Mouse (Mus musculus) heart, postnatal 0 days (tissue): Measurements from ENCODE around the gene Nanos1. TPM values are rescaled to one million over a fixed set of nuclear protein-coding genes. Genes with fewer than 3 reads are reported as not detected.

Source experiments
- ATAC-seq: fragments of 200-750 bp; cut with Nextera tagmentation; 2 replicates; pipeline ENCODE4 v1.8.0; 2017; ENCODE audit warnings: low read depth, moderate number of reproducible peaks, moderate library complexity; ENCODE audit not compliant: insufficient read depth
- DNase-seq: peaks from one replicate; pipeline ENCODE4 v3.0.0-alpha.2; 2016; ENCODE audit warnings: low spot score
- H3K27ac ChIP-seq: fragments of 300-500 bp; sonication (generic); 2 replicates; pipeline ENCODE4 v1.5.1; 2014; ENCODE audit warnings: low read depth, mild to moderate bottlenecking
- H3K27me3 ChIP-seq: fragments of 300-500 bp; sonication (generic); 2 replicates; pipeline ENCODE4 v1.6.1; 2014; ENCODE audit warnings: low read length, mixed read lengths; ENCODE audit not compliant: control insufficient read depth, insufficient read depth
- H3K36me3 ChIP-seq: fragments of 300-500 bp; sonication (generic); replicated peaks from 2 replicates; pipeline ENCODE4 v1.6.1; 2014; ENCODE audit warnings: low read length, mixed read lengths; ENCODE audit not compliant: control insufficient read depth, insufficient read depth
- H3K4me1 ChIP-seq: fragments of 300-500 bp; sonication (generic); 2 replicates; pipeline ENCODE4 v1.6.1; 2014; ENCODE audit warnings: antibody characterized with exemption; ENCODE audit not compliant: control insufficient read depth, insufficient read depth
- H3K4me2 ChIP-seq: fragments of 300-500 bp; sonication (generic); 2 replicates; pipeline ENCODE4 v1.6.1; 2014; ENCODE audit warnings: low read depth, mild to moderate bottlenecking, low read length, moderate library complexity
- H3K4me3 ChIP-seq: fragments of 300-500 bp; sonication (generic); 2 replicates; pipeline ENCODE4 v1.5.1; 2014; ENCODE audit warnings: low read depth, low read length
- H3K9ac ChIP-seq: fragments of 300-500 bp; sonication (generic); replicated peaks from 2 replicates; pipeline ENCODE4 v1.6.1; 2014; ENCODE audit warnings: low read depth, low read length, mixed read lengths
- H3K9me3 ChIP-seq: fragments of 300-500 bp; sonication (generic); replicated peaks from 2 replicates; pipeline ENCODE4 v1.6.1; 2016; ENCODE audit warnings: low read length; ENCODE audit not compliant: control insufficient read depth
- CTCF ChIP-seq: IDR thresholded peaks from 2 replicates; pipeline ENCODE4 v1.5.1; 2016; ENCODE audit warnings: antibody characterized with exemption, control low read depth, low read depth
- EP300 ChIP-seq: IDR thresholded peaks from 2 replicates; pipeline ENCODE4 v1.6.1; 2016; ENCODE audit warnings: antibody characterized with exemption, low read depth
- WGBS: fragments of 180-500 bp; shearing (Covaris S2); extraction: QIAGEN DNeasy Blood & Tissue Kit; methylation state at CpG from one replicate; pipeline ENCODE4 v1.1.7; 2014; 5-methylcytosine and 5-hydroxymethylcytosine counted together
- polyA plus RNA-seq: library from polyadenylated mRNA; unstranded; fragments of >200 nt; fragmentation: Nextera tagmentation; extraction: Ambion mirVana; gene quantifications from 2 replicates; pipeline ENCODE4 v1.2.1, GENCODE M21; 2015
- total RNA-seq: library from RNA; depleted of rRNA; stranded (reverse); fragments of >200 nt; gene quantifications from 2 replicates; pipeline ENCODE4 v1.2.3, GENCODE M21; 2014; ENCODE audit warnings: low replicate concordance

The Nanos1 gene
- total and polyA plus RNA-seq, 2 experiments from 2014 or later, result 0.25 to 3.1 TPM

GRCm38 (mm10) chr19:60789919-60790506, 34.2 kb downstream of the Nanos1 start:
- H3K27me3 ChIP-seq, result no peaks in the 10 kb centered on the region
- no peaks in the 10 kb centered on the region for H3K9me3 ChIP-seq
- peak; percentile 41 for DNase-seq
- peak; percentile 71 for ATAC-seq
- no peaks in the 10 kb centered on the region for H3K36me3 ChIP-seq
- no peak for TF ChIP-seq CTCF
- TF ChIP-seq EP300, result no peak
- peak overlapping the region; percentile 96 for H3K9ac ChIP-seq
- H3K4me2 ChIP-seq, result peak overlapping the region; percentile 73
- peak overlapping the region; percentile 99 for H3K27ac ChIP-seq
- peaks cover 24% of the 10 kb centered on the region for H3K4me1 ChIP-seq
- H3K4me3 ChIP-seq, result peak overlapping the region; percentile 89
- under 1% methylated on average over 59 of the region's 60 CpGs for WGBS

DNA sequence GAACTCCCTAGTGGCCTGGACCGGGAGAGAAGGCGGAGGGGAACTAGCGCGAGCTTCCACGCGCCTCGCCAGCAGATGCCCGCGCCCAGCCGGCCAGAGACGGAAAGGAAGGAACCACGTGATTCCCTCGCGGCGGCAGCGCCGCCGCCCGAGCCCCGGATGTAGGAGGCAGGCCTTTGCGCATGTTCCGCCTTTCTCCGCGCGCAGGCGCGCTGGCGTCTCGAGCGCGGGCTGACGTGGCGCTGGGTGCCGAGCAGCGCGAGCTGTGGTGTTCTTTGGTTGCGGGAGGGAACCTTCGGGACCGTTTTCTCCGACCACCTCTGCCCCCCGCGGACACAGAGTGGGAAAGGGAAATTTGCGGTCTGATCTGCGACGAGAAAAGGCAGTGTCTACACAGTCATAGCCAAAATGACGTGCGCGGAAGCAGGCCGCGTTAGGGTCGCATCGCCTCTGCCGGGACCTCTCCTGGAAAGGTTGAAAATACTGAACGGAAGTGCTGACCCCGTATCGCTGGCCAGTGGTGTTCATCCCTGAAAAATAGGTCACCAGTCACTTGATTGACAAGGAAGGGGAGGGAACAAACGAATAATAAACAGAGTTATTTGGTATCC, 34.9 kb downstream of the Nanos1 start, which contains the start of gene Eif3a:
TSS of gene Eif3a (minus strand) at position 108 of the 611 bp plus-strand sequence.
- peaks cover 24% of the 10 kb centered on the region for H3K4me1 ChIP-seq
- WGBS, result 0% methylated on average over 56 of the region's 57 CpGs
- no peaks in the 10 kb centered on the region for H3K27me3 ChIP-seq
- DNase-seq, result peak; percentile 95
- H3K9me3 ChIP-seq, result no peaks in the 10 kb centered on the region
- peak within 1 kb of the TSS; percentile 99 for H3K27ac ChIP-seq
- no peaks in the 10 kb centered on the region for H3K36me3 ChIP-seq
- peak within 1 kb of the TSS; percentile 73 for H3K4me2 ChIP-seq
- peak within 1 kb of the TSS; percentile 96 for H3K9ac ChIP-seq
- no peak for TF ChIP-seq CTCF
- TF ChIP-seq EP300, result no peak
- H3K4me3 ChIP-seq, result peak within 1 kb of the TSS; percentile 89
- peak; percentile 93 for ATAC-seq

DNA sequence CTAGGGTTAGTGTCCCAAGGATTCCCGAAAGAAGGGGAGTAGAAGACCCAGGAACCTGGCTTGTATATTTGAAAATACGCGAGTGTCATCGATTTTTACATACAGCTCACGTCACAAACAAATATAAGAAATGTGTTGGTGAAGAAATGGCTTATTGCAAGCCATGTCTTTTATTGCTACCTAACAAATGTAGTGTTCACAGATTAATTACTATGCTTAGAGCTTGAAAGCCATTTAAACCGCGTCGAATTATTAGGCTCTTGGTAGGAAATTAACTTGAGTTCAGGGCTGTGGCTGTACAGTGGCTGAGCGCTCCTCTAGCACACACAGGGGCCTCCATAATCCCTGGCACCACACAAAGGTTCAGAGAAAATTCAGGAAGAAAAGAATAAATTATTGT, 35.4 kb downstream of the Nanos1 start:
- Histone ChIP-seq H3K9me3 (no peaks in the 10 kb centered on the region), H3K27ac (peak overlapping the region; percentile 99), H3K27me3 (no peaks in the 10 kb centered on the region), H3K4me3 (peak overlapping the region; percentile 89), H3K36me3 (no peaks in the 10 kb centered on the region), H3K4me2 (peak overlapping the region; percentile 73), H3K9ac (peak overlapping the region; percentile 96), H3K4me1 (peaks cover 20% of the 10 kb centered on the region)
- 0 out of 2 replicates have a peak, but pooled peaks have one; percentile 38 for TF ChIP-seq EP300
- no peak for TF ChIP-seq CTCF
- ATAC-seq (no peak), DNase-seq (no peak)
- 17% methylated on average over 9 of the region's 9 CpGs for WGBS

GRCm38 (mm10) chr19:60793170-60793707, 37.5 kb downstream of the Nanos1 start:
- Histone ChIP-seq H3K4me3 (no peak overlapping the region), H3K36me3 (no peaks in the 10 kb centered on the region), H3K4me2 (no peak overlapping the region), H3K4me1 (peaks cover 7% of the 10 kb centered on the region), H3K9me3 (no peaks in the 10 kb centered on the region), H3K9ac (no peak overlapping the region), H3K27me3 (no peaks in the 10 kb centered on the region), H3K27ac (no peak overlapping the region)
- ATAC-seq, result no peak
- DNase-seq, result no peak
- TF ChIP-seq CTCF, result no peak
- 62% methylated on average over 2 of the region's 2 CpGs for WGBS

DNA sequence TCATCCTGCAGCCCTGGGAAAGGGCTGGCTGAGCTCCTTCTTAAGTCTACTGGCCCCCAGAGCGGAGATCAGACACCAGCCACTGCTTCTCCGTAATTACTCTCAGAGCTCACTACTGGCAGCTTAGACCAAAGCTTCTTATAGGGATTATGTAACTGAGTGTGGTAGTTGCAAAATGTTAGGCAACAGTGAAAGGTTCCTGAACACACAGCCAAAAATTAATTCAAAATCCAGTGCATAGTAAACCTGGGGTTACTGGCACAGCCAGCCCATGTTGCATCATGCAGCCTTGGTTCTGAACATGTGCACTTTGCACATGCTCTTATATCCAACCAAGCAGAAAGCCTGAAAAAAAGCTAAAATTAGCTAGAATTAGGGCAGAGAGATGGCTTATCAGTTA, 39.5 kb downstream of the Nanos1 start:
- Histone ChIP-seq H3K27ac (no peak overlapping the region), H3K4me1 (no peaks in the 10 kb centered on the region), H3K27me3 (no peaks in the 10 kb centered on the region), H3K9ac (no peak overlapping the region), H3K4me3 (no peak overlapping the region), H3K4me2 (no peak overlapping the region), H3K36me3 (no peaks in the 10 kb centered on the region), H3K9me3 (no peaks in the 10 kb centered on the region)
- ATAC-seq (no peak), DNase-seq (no peak)
- 83% methylated on average over 2 of the region's 2 CpGs for WGBS
- no peak for TF ChIP-seq CTCF
- TF ChIP-seq EP300, result no peak
